Mouse (Mus musculus) left cerebral cortex, postnatal 10 days (tissue): ENCODE results near the gene Syt12. TPM values are rescaled to one million over a fixed set of nuclear protein-coding genes. Genes with fewer than 3 reads are reported as not detected.
"Not testable (repeated sequence)": the region's sequence is repeated elsewhere in the genome, so short reads cannot be mapped to it uniquely, and the experiment has no call there.

Experiments
- DNase-seq, 2 experiments: peaks; one replicate each; pipeline ENCODE4 v3.0.0; 2021 to 2022; ENCODE audit warnings: low spot score in 2 of 2, mixed read lengths in 1 of 2; ENCODE audit errors: extremely low spot score in 1 of 2
- intact Hi-C: fragments of 180-260 bp; cut with DNase I; formaldehyde crosslinking; loops from one replicate; pipeline ENCODE4 v1.15.1; 2025
- total RNA-seq, 2 experiments: library from RNA; stranded (reverse); gene quantifications; 2 replicates each; pipeline ENCODE4 v1.2.3; 2021

Gene Syt12
- total RNA-seq, 2 experiments from 2014 or later = 13.3 to 16.6 TPM

DNA sequence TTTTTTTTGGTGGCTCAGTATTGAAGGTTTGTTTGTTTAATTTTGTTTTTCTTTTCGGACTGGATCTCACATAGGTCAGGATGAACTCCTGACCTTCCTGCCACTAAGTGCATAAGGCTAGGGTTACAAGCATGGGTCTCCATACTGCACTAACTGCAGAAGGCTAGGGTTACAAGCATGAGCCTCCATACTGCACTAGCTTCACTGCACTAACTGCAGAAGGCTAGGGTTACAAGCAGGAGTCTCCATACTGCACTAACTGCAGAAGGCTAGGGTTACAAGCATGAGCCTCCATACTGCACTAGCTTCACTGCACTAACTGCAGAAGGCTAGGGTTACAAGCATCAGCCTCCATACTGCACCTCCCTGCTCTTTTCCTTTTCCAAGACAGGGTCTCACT lies 23.2 kb downstream of the Syt12 start:
- DNase-seq, intact Hi-C loops: not testable (repeated sequence)

DNA sequence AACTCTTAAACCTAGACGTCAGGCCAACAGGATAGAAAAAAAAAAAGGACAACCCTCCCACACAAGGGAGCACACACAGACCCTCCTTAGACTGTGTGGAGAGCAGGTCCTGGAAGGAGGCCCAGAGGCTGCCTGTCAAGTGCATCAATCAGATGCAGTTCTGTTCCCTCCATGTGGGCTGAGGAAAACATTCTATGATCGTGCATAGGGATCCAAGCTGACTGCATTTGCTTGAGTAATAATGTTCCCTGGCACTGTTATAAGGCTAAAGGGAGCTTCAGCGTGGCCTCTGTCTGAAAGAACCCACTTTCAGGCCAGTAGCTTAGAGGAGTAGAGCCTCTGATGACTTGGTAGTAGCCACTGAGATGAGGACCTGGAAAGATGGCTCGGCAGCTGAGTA lies 24.7 kb downstream of the Syt12 start:
- intact Hi-C loops = no loop called here
- DNase-seq = no peak

DNA sequence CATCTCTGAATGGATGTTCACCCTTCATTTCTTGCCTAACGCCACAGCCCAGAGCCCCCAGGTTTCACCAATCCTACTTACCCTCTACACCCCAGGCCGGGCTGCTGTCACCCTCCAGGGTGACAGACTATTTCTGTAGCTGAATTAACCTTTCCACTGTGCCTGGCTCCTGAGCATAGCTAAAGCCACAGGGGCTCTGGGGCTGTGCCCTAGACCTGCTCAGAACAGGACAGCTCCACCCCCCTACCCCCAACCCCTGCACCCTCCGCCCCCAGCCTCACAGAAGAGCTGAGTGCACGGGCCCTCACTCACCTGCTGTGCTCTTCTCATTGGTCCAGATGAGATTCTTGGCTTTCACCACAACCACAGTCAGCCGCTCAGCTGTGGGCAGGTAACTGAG lies 25.3 kb downstream of the Syt12 start:
- intact Hi-C loops = no loop called here

DNA sequence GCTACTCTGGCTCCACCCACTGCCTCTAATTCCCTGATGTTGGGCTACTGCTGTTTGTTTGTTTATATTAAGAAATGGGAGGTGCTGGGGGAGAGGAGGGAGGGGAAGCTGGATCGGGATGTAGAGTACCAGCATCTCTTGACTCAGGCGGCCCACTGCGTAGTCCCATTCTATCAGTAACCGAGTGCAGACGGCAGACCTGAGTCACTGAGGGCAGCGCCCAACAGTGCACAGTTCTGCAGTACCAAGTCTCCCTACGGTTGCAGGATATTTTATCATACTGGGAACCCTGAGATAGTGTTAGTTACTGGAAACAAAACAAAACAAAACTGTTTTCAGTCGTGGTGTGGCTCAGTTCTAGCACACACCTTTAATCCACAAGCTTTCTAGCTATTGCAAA lies 26.1 kb downstream of the Syt12 start:
- no peak for DNase-seq
- intact Hi-C loops = no loop called here

More for the DNA sequence above, 25.3 kb downstream of the Syt12 start:
- DNase-seq = no peak

DNA sequence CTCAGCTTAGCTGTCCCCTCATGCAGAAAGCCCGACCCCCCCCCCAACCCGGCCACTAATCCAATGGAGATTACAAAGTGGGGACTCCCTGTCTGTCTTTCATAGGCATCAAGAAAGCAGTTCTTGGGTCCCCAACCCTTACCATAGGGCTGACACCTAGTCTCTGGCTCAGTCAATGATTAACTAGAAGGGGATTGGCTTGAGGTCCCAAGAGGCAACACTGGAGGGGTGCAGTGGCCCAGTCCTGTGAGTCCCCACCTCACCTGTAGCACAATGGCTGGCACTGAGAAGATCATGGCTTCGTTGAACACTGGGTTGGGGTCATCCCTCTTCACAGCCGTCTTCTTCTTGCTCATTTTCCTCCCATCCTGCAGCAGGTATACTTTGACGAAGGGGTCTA lies 26.6 kb downstream of the Syt12 start:
- intact Hi-C loops = no loop called here
- no peak for DNase-seq

DNA sequence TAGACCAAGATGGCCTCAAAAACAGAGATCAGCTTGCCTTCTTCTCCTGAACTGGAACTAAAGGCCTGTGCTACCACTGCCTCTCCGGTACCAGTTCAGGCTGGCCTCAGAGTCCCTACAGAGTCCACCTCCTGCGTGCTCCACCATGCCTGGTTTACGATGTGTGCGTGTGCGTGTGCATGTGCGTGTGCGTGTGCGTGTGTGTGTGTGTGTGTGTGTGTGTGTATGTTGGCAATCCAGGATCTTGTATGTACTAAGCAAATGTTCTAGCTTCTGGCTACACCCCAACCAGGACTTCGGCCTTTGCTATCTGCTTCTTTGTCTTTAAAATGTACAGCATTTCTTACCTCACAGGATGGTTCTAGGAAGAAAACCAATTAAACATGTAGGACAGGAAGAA lies 28.0 kb downstream of the Syt12 start:
- DNase-seq = no peak
- intact Hi-C loops = loop anchor here (10.0 kb wide), 1 partner anchor 194 kb away; no protein-coding TSS in a partner anchor

DNA sequence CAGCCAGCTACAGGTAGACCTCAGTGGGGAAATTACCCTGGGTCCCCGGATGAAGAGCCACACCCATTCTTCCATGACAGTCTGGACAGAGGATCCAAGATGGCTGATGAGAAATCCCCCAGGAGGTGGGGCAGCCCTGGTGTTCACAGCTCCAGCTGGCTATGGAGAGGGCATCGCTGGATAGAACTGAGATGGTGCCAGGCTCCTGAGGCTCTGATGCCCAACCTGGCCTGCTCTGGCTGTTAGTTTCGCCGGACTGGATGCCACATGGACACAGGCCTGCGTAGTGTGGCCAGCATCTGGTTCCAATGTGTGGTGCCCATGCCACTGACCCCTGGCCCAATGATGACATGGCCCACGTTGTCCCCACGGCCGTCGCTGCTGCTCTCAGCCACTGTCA lies 29.8 kb downstream of the Syt12 start:
- intact Hi-C loops = loop anchor here (10.0 kb wide), 1 partner anchor 193 kb away; no protein-coding TSS in a partner anchor
- DNase-seq = no peak

DNA sequence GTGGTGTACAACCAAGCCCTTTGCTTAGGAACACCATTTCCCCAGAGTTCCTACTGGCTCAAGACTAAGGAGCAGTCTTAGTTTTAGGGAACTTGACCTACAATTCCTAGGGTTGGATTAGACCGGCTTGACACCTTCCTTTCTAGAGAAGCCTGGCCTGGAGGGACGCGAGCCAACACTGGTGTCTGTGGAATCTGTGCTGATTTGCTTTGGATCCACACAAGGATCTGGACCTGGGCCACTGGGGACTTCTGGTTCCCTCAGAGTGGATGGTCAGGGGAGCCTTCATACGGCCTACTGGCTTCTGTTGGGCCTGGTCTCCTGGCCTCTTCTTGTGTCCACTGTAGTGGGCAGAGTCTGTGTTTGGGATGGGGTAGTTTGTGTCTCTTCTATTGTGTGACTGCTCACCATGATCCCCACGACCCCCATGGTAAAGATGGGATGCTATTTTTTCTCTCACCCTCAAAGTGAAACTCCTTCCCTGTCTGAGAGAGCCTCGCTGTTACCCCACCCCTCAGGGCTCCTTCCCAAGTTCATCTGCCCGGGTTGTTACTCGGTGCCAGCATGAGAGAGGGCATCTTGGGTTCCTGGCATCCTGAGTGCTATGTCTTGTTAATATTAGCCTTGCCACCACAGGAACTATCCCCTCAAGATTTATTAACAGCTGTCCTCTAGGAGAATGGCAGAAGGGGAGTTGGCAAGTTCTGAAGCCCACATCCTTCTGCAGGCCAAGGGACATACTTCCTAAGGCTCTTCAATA lies 30.4 kb downstream of the Syt12 start:
- DNase-seq = no peak
- intact Hi-C loops = loop anchor here (10.0 kb wide), 1 partner anchor 192 kb away; no protein-coding TSS in a partner anchor

DNA sequence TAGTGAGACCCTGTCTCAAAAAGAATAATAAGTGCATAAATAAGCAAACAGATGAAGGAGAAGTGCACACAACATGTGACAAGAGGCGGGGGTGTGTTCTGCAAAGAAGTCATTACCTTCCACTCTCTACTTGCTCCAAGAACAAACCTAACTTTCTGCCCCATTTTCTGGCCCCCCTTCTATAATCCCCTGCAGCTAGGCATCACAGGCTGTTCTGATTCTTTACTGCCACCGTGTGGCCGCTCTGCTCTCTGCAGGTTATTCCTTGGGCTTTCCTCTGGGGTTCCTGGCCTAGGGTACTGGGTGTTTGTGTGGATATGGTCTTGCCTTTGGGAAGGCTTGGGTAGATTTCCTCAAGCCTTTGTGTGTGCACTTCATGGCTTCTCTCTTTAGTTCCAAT lies 34.8 kb downstream of the Syt12 start:
- intact Hi-C loops = loop anchor here (10.0 kb wide), 1 partner anchor 188 kb away; no protein-coding TSS in a partner anchor
- peak; percentile 48 to 78 for DNase-seq

DNA sequence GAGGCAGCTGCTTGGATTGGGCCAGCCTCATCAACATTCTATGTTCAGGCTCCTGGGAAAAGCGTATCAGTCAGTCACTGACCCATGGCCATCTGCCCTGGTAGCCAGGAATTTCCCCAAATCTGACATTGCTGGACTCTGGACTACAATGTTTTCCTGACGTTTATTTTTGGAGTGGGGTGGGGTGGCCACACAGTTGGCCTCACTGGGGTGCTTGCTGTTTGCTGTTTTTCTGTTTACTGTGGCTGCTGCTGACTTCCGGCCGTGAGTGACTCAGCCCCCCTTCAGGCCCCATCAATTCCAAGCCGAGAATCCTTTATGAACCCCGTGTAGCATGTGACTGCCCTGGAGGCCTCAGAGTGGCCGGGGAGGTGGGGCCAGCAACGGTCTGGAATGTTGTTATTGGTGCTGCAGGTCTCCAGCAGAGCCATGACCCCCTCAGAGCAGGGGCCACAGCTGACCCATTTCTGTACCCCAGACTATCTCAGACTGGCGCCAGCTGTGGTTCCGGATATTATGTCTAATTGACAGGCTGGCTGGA lies 35.6 kb downstream of the Syt12 start:
- intact Hi-C loops = loop anchor here (10.0 kb wide), 1 partner anchor 187 kb away; no protein-coding TSS in a partner anchor
- peak in 1 of 2 experiments; percentile 89 for DNase-seq

DNA sequence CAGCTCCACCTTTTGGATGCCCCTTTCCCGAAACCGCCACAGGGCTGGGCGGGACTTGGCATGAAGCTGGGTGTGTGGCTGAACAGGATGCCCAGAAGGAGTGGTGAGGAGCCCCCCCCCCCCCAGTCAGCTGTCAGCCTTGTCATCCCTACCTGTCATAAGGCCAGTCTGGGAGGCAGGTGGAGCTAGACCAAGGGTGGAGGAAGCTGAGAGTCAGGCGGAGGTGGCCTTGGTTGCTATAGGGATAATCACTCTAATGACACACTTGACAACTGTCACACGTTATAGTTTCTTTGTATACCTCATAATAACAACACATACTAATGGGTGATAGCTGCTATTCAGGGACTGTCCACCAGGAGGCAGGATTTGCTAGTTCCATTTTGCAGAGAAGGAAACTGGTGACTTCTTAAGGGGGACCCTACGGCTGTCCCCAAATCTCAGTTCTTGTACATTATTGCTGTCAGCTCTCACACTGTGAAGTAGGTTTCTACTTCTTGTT lies 36.1 kb downstream of the Syt12 start:
- intact Hi-C loops = loop anchor here (10.0 kb wide), 1 partner anchor 186 kb away; no protein-coding TSS in a partner anchor
- peak in 1 of 2 experiments; percentile 49 for DNase-seq

DNA sequence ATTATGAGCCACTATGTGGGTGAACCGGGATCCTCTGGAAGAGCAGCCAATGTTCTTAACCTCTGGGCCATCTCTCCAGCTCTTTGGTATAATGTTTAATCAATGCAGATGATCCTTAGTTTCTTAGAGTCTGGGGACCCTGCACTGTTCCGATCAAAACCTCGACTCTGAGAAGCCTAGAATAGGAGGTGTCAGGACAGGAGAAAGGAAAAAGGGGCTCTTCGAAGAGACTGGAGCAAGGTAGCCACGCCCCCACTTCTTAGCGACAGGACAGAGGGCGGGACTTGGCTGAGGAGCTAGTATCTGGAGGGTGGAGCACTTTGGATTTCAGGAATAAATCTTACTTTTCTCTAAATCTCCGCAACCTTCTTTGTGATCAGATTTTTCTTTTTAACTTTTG lies 37.0 kb downstream of the Syt12 start:
- peak in 1 of 2 experiments; percentile 63 for DNase-seq
- intact Hi-C loops = loop anchor here (10.0 kb wide), 1 partner anchor 185 kb away; no protein-coding TSS in a partner anchor

DNA sequence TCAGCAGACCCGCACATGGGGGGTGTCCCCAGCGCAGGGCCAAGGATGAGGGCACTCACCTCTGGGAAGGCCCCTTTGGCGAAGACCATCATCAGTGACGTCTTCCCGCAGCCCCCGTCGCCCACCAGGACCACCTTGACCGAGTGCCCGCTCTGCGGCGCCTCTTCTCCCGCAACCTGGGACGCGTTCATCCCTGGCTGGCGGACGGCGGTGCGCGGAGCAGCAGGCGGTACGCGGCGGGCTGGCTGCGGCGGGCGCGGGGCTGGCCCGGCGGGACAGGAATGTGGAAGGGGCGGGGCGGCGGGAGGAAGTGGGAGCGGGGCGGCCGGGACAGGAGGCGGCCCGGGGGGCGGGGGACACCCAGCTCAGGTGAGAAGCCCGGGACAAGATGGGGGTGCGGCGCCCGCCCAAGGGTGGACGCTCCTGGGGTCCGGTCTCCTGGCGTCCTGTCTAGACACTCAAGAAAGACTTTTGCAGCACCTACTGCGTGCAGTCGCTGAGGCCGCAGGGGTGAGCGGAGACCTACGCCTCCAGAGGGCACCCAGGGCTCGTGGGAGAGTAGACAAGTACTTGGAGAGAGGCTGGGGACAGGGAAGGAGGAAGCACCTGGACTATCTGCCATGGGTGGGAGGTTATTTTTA lies 38.0 kb downstream of the Syt12 start, which contains the start of gene Rhod:
TSS of gene Rhod (minus strand) at position 272 of the 641 bp plus-strand sequence.
- peak in 1 of 2 experiments; percentile 87 for DNase-seq

DNA sequence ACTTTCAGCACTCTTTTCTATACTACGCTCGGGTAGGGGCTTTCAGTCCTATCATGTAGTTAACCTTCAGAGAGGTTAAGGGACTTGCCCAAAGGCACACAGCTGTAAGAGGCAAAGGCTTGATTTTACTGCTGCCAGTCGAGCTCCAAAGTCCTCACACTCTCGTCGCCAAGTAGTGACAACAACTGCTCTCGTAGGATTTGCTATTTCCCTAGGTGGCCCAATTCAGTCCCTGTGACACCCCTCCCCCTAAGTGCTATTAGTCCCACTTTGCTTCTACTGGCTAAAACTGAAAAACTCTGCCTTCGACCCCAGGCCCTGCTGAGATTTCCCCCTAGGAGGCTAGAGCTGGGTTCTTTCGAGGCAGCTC lies 38.5 kb downstream of the Syt12 start:
- DNase-seq = no peak
- intact Hi-C loops = no loop called here

More for the DNA sequence above, 38.0 kb downstream of the Syt12 start, which contains the start of gene Rhod:
- intact Hi-C loops = no loop called here

DNA sequence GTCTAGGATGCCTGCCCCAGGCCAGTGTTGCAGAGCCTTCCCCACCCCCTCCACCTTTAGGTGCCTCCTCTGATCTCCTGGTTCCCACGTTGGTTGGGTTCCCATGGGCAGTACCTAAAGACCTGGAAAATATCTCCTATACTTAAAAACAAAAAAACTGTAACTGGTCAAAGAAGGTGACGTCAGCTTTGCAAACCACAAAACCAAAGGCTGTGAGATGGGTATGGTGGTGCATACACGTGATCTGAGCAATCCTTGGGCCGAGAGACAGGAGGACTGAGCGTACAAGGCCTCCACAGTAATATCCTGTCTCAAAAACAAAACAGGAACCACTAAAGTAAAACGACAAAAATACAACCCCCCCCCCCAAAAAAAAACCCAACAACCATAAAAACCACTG lies 39.4 kb downstream of the Syt12 start:
- intact Hi-C loops = no loop called here
- no peak for DNase-seq

DNA sequence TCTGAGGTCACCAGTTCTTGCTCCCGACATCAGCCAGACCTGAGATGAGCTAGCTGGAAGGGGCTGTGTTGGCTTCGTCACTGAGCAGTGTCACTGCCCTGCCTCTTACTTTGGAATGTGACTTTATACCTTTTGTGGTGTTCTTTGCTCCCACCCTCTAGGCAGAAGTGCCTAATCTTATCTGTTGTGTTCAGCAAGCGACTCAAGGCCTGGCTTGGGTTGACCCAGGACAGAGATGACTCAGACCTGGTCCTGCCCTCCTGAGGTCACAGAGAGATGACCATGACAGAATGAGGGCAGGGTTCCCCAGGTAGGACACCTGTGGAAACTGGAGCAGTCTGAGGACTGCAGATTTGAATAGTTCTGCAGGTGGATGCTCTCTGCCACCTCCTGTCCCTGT lies 41.0 kb downstream of the Syt12 start:
- DNase-seq = no peak
- intact Hi-C loops = no loop called here

DNA sequence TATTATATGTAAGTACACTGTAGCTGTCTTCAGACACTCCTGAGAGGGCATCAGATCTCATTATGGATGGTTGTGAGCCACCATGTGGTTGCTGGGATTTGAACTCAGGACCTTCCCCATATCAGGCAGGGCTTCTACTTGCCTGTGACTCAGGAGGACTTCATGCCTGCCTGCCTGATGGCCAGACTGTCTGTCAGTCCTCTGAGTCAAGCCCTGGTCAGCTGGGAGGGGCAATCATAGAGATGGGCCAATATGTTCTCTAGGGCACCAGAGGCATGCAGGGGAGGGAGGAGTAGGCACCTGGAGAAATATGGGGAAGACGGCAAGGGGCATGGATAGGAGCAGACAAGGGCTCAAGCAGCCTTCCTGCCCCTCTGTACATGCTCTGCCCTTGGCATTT lies 42.2 kb downstream of the Syt12 start:
- intact Hi-C loops = no loop called here

DNA sequence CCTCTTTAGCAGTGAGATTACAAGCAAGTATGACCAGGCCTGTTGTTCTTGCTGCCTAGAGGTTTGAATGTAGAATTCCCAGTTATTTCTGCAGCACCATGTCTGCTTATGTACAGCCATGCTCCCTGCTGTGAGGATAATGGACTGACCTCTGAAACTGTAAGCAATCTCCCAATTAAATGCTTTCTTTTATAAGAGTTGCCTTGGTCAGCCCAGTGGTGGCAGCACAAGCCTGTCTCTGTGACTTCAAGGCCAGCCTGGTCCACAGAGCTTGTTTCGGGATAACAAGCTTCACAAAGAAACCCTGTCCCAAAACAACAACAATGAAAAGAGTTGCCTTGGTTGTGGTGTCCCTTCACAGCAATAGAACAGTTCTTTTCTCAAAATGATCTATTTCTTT lies 43.5 kb downstream of the Syt12 start:
- intact Hi-C loops = no loop called here

More for the DNA sequence above, 42.2 kb downstream of the Syt12 start:
- DNase-seq = no peak

DNA sequence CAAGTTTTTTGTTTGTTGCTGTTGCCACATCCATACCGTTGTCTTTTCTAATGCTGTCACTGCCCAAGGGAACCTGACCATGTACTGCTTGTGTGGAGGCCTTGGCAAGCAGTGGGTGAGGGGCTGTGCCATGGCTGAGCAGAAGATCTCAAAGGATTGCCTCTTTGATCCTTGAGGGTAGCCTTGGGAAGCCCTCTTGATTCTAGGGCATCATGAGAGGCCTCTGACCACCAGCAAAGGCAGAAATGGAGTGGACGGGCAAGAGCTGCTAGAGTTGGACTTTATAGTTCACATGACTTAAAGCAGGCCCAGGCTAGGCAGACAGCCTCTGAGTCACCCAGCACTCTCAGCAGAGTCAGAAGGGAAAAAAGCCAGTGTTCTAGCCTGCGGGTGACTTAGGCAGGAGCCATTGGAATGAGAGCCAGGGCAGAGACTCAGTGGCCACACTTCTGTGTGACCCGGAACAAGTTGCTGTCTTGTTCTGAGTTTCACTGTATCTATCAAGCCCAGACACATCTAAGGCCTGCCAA lies 47.1 kb downstream of the Syt12 start:
- DNase-seq = no peak
- intact Hi-C loops = no loop called here

More for the DNA sequence above, 43.5 kb downstream of the Syt12 start:
- no peak for DNase-seq
